Mouse (Mus musculus) brown adipose tissue, adult 24 weeks (tissue): ENCODE results near the gene Gm11992. TPM values are rescaled to one million over a fixed set of nuclear protein-coding genes. Genes with fewer than 3 reads are reported as not detected.

Experiments used
- polyA plus RNA-seq: library from polyadenylated mRNA; stranded (reverse); fragments of >200 nt; gene quantifications from 2 replicates; pipeline ENCODE4 v1.2.4, GENCODE M21; 2012; ENCODE audit not compliant: missing spikeins, insufficient read depth, insufficient read length

The Gm11992 gene
- polyA plus RNA-seq, 1 experiment = 0.71 TPM

Other genes starting within 250 kb of the Gm11992 start
- not detected in 2 replicates for gene Pkd1l1, start 75.3 kb upstream of the Gm11992 start, polyA plus RNA-seq
- gene Hus1, start 37.4 kb upstream of the Gm11992 start, polyA plus RNA-seq = 2.4 and 3.5 TPM in 2 replicates
- gene Sun3, start 397 bp downstream of the Gm11992 start, polyA plus RNA-seq = not detected in 2 replicates
- not detected in 2 replicates for gene Upp1, start 69.5 kb downstream of the Gm11992 start, polyA plus RNA-seq
- gene Abca13, start 143.3 kb downstream of the Gm11992 start, polyA plus RNA-seq = not detected in 2 replicates